Mouse (Mus musculus) cerebellum, adult 18-20 months (tissue): Measurements from ENCODE around the gene Mvp.
A peak's percentile ranks its signal among the peaks of the same experiment; 100 is the strongest.

Source experiments
- DNase-seq, 2 experiments: peaks; one replicate each; pipeline ENCODE4 v3.0.0; 2021

Gene Mvp

GRCm38 (mm10) chr7:127019306-127019960, 5.0 kb upstream of the Mvp start:
- DNase-seq, result peak in 1 of 2 experiments; percentile 48

- DNase-seq, result peak in 1 of 2 experiments; percentile 43
Observed at GRCm38 (mm10) chr7:127018416-127019305, 4.2 kb upstream of the Mvp start.

DNA sequence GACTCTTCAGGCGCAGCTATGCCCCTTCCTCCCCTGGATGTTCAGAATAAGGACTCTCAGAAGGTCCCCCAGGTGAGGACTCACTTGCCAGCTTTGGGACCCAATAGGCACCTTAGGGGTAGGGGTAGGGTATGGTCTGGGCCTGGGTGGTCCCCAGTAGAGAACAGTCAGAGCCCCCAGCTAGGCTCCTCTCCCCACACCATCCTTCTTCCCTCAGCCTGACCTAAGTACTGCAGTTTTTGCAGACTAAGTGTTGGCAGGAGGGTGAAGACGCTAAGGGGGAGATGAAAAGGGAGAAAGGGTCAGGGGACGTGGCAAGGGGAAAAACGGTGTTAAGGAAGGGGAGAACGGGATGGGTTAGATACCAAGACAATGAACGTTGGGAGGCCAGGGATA, 3.5 kb upstream of the Mvp start:
- DNase-seq, result no peak

DNA sequence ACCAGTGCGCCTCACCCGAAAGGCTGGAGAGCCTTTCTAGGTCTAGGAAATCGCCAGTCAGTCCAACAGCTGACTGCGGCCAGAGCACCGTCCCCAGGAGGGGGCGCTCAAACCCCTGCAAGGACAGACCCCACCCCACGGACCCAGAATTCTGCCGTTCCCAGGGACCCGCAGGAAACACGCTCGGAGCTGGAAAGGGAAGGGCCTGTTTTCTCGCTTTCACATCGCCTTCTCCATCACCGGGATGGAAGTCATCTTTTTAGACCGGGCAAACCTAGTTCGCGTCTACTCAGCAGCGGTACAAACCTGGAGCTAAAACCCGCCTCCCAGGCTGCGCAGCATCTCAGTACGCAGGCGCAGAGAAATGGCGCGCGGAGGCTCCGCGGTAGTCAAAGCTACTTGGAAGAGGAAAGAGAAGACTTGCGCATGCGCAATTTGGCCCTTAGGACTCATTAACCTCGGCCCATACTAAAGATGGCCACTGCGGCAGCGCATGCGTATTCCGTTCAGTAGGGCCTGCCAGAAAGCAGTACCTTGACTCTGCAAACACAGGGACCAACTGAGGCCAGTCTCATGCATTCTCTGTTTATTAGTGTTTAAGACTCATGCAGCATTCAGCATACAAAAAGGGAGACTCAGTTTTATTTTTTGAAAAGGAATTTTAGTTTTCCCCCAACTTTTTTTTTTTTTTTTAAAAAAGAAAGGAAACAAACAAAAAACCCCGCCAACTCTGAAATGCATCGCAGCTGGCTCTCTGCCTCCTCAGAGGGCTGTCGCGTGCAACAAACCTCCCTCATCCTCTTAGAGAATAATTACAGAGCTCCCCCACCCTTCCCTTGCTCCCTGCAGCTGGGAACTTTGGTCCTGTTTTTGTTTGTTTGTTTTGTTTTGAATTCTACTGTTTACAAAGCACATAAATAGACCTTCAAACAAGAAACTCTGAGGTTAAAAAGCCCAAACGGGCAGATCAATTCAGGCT, 2.8 kb upstream of the Mvp start, which contains the start of gene Pagr1a:
Gene Pagr1a, minus strand, starts transcription at position 382 of the 979 bp plus-strand sequence.
- peak; percentile 97 to 98 for DNase-seq

DNA sequence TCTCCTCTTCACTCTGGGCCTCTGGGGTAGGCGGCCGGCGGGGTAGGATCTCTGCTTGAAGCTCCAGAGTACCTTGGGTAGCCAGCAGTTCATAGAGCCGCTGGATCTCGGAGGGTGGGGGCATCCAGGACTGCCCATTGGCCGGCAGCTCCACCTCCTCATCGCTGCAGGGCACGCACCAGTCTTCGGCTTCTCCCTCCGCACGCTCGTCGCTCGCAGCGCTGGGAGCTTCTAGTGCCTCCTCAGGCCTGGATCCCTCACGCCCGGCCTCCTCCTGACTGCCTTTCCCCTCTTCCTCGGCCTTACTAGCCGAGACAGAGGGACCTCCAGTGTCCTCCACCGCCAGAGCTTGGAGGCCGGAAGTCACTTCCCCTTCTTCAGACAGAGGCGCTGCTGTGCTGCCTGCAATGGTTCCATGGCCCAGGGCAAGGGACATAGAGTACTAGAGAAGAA, 2.1 kb upstream of the Mvp start:
- peak; percentile 69 to 72 for DNase-seq

DNA sequence TGATC, 1.9 kb upstream of the Mvp start, which contains the start of gene Pagr1b:
Gene Pagr1b, minus strand, starts transcription at position 4 of the 5 bp plus-strand sequence.
- no peak for DNase-seq

GRCm38 (mm10) chr7:127016081-127016480, 1.7 kb upstream of the Mvp start:
- peak; percentile 63 to 74 for DNase-seq

- no peak for DNase-seq
Observed at GRCm38 (mm10) chr7:127014993-127015392, 572 bp upstream of the Mvp start.

GRCm38 (mm10) chr7:127013385-127013784, 1.0 kb downstream of the Mvp start:
- no peak for DNase-seq

GRCm38 (mm10) chr7:127012845-127013244, 1.6 kb downstream of the Mvp start:
- no peak for DNase-seq

GRCm38 (mm10) chr7:127012374-127012773, 2.0 kb downstream of the Mvp start:
- DNase-seq, result peak in 1 of 2 experiments; percentile 35

GRCm38 (mm10) chr7:127011717-127012116, 2.7 kb downstream of the Mvp start:
- no peak for DNase-seq

- DNase-seq, result no peak
Observed at GRCm38 (mm10) chr7:127011051-127011450, 3.4 kb downstream of the Mvp start.

DNA sequence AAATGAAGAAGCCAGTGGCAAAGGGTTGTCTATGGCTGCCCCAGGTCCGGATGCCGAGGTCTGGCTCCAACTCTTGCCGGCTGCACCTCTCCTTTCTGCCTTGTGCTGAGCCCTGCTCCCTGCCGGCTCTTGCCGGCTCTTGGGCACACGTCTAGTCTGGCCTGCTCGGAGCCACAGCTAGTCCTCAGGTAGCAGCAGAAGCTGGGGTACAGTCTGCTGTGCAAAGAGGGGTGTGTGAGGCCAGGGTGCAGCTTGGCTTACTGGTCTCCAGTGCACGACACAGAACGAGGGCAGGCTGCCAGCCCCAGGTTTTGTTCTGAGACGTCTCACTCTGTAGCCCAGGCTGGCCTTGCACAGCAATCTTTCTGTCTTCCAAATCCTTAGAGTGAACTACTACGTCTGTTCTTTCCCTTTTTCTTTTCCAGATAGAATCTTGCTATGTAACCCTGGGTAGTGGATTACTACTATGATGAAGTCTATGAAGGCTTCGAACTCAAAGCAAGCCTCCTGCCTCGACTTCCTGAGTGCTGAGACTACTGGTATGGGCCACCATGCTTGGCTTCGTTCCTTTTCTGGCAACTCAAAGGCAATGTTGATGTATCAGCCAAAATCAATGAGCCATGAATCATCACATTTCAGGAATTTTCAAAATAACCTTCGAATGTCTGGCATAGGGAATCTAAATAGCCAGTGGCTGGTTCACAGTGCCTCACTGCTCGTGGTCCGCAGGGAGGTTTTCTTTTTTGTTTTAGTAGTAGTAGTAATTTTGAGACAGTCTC, 4.9 kb downstream of the Mvp start:
- DNase-seq, result peak; percentile 59 to 69

DNA sequence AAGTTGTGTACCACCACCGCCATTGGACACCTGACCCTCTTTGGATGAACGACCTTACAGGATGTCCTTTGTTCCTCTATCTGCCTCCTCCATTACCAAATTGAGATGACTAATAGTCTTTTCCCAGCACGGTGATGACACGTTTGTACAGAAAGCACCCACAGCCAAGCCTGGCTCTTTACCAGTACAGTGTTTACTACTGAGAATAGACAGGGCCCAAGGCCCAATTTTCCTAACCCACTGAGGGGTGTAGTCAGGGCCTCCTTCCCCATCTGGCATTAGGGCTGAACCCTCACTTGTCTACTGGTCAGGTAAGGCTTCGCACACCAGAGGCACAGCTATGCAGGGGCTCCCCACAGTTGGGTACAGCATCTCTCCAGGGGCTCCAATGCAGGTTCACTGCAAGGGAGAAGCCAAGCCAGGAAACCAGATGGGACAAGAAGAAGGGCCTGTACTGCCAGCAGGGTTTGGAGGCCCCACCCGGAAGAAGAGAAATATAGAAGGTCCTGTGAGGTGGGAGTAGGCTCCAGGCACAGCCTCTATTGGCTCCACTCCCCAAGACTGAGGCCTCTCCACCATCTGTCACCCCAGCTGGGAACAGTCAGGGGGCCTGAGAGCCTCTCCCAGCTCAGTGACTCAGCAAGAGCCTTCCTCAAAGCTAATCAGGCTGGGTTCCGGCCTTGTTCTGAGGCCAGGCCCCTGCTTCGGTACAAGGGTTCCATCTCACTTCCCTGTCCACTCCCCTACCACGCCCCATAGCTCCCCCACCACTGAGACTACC, 6.0 kb downstream of the Mvp start:
- DNase-seq, result peak; percentile 97 to 99

GRCm38 (mm10) chr7:127007313-127008024, 7.0 kb downstream of the Mvp start:
- DNase-seq, result peak in 1 of 2 experiments; percentile 44

GRCm38 (mm10) chr7:127004122-127004875, 10.1 kb downstream of the Mvp start:
- DNase-seq, result no peak

DNA sequence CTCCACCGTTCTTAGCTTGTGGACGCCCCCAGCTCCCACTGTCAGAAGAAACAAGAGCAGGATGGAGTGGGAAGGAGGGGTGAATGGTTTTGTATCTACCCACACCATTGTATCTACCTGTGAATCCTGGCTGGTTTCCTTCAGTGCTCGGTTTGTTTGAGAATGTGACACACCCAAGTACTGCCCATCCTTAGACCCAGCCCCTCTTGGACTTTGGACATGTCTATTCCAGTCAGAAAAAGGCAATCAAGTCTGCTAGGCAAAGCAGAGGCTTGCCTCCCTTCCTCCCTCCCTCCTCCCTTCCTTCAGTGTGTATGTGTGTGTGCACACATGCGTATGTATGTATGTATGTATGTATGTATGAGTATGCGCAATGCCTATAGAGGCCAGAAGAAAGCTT, 10.8 kb downstream of the Mvp start:
- no peak for DNase-seq

GRCm38 (mm10) chr7:126999568-126999967, 14.9 kb downstream of the Mvp start:
- DNase-seq, result no peak

GRCm38 (mm10) chr7:126996449-126996848, 18.0 kb downstream of the Mvp start:
- DNase-seq, result no peak
